Mouse (Mus musculus): ENCODE data around the gene Slc46a1. TPM values are rescaled to one million over a fixed set of nuclear protein-coding genes. Genes with fewer than 3 reads are reported as not detected.

The Slc46a1 gene
- polyA plus RNA-seq, 2 experiments, result 14.8 to 19.9 TPM

DNA sequence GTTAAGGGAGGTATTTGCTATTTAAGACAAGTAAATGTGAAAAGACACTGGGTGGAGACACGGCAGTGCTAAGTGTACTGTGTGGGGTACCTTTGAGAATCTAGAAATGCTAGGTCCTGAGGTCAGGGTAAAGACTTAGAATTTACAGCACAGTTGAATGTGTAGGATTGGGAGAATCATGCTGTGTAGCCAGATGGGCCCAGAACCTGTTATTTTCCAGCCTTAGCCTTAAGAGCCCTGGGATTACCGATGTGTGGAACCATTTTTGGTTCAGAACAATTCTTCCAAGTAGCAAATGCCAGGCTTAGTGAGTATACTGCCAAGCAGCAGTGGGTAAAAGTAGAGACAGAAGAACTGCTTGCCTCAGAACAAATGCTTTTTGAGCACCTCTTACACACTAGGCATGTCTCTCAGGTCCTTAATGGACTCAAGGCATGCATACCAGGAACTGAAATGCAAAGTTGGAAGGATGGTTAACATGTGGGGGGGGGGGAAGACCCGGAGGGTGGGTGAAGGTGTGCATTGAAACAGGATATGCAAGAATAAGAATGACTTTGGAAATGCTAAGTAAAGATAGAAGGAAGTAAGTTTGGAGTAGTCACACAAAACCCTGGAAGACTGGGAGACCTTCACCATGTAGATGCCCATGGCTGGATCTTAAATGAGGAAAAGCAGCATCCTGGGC lies 47.8 kb downstream of the Slc46a1 start:
- H3K9ac ChIP-seq (ENCODE audit: low read depth, low read length, severe bottlenecking), result peak overlapping the region; percentile 89

DNA sequence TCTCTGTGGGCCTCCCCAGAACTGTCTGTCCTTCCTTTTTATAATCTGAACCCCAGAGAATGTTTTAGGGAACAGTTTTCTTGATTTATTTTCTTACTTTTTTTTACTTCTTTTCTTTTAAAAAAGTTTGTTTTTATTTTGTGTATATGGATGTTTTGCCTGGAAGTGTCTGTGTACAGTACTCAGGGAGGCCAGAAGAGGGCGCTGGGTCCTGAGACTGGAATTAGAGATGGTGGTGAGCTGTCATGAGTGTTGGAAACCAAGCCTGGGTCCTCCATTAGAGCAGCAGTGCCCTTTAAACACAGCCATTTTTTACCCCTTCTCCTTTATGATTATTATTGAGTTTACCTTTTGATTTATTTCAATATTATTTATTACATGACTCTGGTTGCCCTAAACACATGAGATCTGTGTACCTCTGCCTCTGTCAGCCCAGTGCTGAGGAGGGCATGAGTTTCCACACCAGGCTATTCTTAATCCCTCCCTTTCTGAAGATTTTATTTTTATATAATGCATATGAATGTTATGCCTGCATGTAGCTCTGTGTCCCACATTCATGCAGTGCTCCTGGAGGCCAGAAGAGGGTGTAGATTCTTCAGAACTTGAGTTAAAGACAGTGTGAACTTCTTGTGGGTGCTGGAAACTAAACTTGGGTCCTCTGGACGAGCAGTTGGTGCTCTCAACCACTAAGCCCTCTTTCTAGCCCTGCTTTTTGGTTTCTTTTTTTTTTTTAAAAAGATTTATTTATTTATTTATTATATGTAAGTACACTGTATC lies 50.2 kb downstream of the Slc46a1 start:
- peaks cover 65% of the 10 kb centered on the region for H3K36me3 ChIP-seq (ENCODE audit: control insufficient read depth, insufficient read depth, low read length)
- no peak for DNase-seq (ENCODE audit: low spot score)
- 64% methylated on average over 2 of the region's 2 CpGs for WGBS
- no peak overlapping the region for H3K27ac ChIP-seq (replicated peaks; ENCODE audit: low read depth, low read length)
- no peaks in the 10 kb centered on the region for H3K9me3 ChIP-seq (ENCODE audit: control insufficient read depth, low read length)
- H3K4me3 ChIP-seq (replicated peaks; ENCODE audit: low read length), result no peak overlapping the region
- H3K27me3 ChIP-seq (ENCODE audit: control insufficient read depth, insufficient read depth, low read length), result no peaks in the 10 kb centered on the region
- no peak for ATAC-seq (ENCODE audit: low FRiP score, low read depth)
- H3K4me1 ChIP-seq (ENCODE audit: control insufficient read depth, insufficient read depth, low read length), result peaks cover 5% of the 10 kb centered on the region
- TF ChIP-seq POLR2A (IDR thresholded peaks at IDR 0.05; ENCODE audit: borderline replicate concordance, extremely low read depth, insufficient read depth, insufficient read length), result no peak
- no peak overlapping the region for H3K4me2 ChIP-seq (replicated peaks; ENCODE audit: low read depth, low read length, severe bottlenecking)
- no peak overlapping the region for H3K9ac ChIP-seq (ENCODE audit: low read depth, low read length, severe bottlenecking)

More for the DNA sequence above, 47.8 kb downstream of the Slc46a1 start:
- Histone ChIP-seq H3K27ac (replicated peaks; ENCODE audit: low read depth, low read length) (no peak overlapping the region), H3K4me1 (ENCODE audit: control insufficient read depth, insufficient read depth, low read length) (peaks cover 5% of the 10 kb centered on the region), H3K4me3 (replicated peaks; ENCODE audit: low read length) (peak overlapping the region; percentile 78), H3K36me3 (ENCODE audit: control insufficient read depth, insufficient read depth, low read length) (peaks cover 50% of the 10 kb centered on the region), H3K4me2 (replicated peaks; ENCODE audit: low read depth, low read length, severe bottlenecking) (peak overlapping the region; percentile 76), H3K9me3 (ENCODE audit: control insufficient read depth, low read length) (no peaks in the 10 kb centered on the region), H3K27me3 (ENCODE audit: control insufficient read depth, insufficient read depth, low read length) (no peaks in the 10 kb centered on the region)
- 76% methylated on average over 3 of the region's 3 CpGs for WGBS
- no peak for DNase-seq (ENCODE audit: low spot score)
- no peak for TF ChIP-seq POLR2A (IDR thresholded peaks at IDR 0.05; ENCODE audit: borderline replicate concordance, extremely low read depth, insufficient read depth, insufficient read length)
- ATAC-seq (ENCODE audit: low FRiP score, low read depth), result no peak

DNA sequence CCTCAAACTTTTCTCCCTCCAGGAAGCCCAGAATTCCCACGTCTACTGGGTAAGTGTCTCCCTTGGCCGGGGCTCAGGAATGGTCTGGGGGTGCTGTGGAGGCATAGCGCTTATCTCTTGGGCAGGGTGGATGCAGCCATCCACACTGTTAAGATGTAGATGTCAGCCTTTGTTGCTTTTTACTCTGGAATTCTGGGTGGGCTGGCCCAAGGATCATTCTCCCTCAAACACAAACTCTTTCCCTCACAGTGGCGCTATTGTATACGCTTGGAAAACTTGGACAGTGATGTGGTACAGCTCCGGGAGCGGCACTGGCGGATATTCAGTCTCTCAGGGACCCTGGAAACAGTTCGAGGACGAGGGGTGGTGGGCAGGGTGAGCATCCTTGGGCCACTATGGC lies 53.4 kb downstream of the Slc46a1 start:
- H3K36me3 ChIP-seq (ENCODE audit: control insufficient read depth, insufficient read depth, low read length), result peaks cover 93% of the 10 kb centered on the region
- no peaks in the 10 kb centered on the region for H3K27me3 ChIP-seq (ENCODE audit: control insufficient read depth, insufficient read depth, low read length)
- no peaks in the 10 kb centered on the region for H3K4me1 ChIP-seq (ENCODE audit: control insufficient read depth, insufficient read depth, low read length)
- ATAC-seq (ENCODE audit: low FRiP score, low read depth) (no peak), DNase-seq (ENCODE audit: low spot score) (no peak)
- no peaks in the 10 kb centered on the region for H3K9me3 ChIP-seq (ENCODE audit: control insufficient read depth, low read length)
- no peak overlapping the region for H3K4me3 ChIP-seq (replicated peaks; ENCODE audit: low read length)
- no peak overlapping the region for H3K9ac ChIP-seq (ENCODE audit: low read depth, low read length, severe bottlenecking)
- H3K27ac ChIP-seq (replicated peaks; ENCODE audit: low read depth, low read length), result no peak overlapping the region
- WGBS, result 94% methylated on average over 10 of the region's 10 CpGs
- H3K4me2 ChIP-seq (replicated peaks; ENCODE audit: low read depth, low read length, severe bottlenecking), result no peak overlapping the region
- no peak for TF ChIP-seq POLR2A (IDR thresholded peaks at IDR 0.05; ENCODE audit: borderline replicate concordance, extremely low read depth, insufficient read depth, insufficient read length)

Other genes starting within 250 kb of the Slc46a1 start
- gene Sdf2, start 220.0 kb upstream of the Slc46a1 start, polyA plus RNA-seq (2012; rRNA removed), result 125 and 140 TPM in 2 replicates
- 93.8 and 107 TPM in 2 replicates for gene Sdf2, start 220.0 kb upstream of the Slc46a1 start, polyA plus RNA-seq (2014; fragmentation: Nextera tagmentation; extraction: Ambion mirVana)
- 30.6 and 31.4 TPM in 2 replicates for gene Supt6, start 219.7 kb upstream of the Slc46a1 start, polyA plus RNA-seq (2012; rRNA removed)
- 27.7 and 30.8 TPM in 2 replicates for gene Supt6, start 219.7 kb upstream of the Slc46a1 start, polyA plus RNA-seq (2014; fragmentation: Nextera tagmentation; extraction: Ambion mirVana)
- gene 2610507B11Rik, start 203.9 kb upstream of the Slc46a1 start, polyA plus RNA-seq (2012; rRNA removed), result 58.7 and 61.7 TPM in 2 replicates
- 72.6 and 82.1 TPM in 2 replicates for gene 2610507B11Rik, start 203.9 kb upstream of the Slc46a1 start, polyA plus RNA-seq (2014; fragmentation: Nextera tagmentation; extraction: Ambion mirVana)
- 0.40 and 0.58 TPM in 2 replicates for gene BC030499, start 174.9 kb upstream of the Slc46a1 start, polyA plus RNA-seq (2012; rRNA removed)
- gene BC030499, start 174.9 kb upstream of the Slc46a1 start, polyA plus RNA-seq (2014; fragmentation: Nextera tagmentation; extraction: Ambion mirVana), result 0.21 and 0.23 TPM in 2 replicates
- 56.6 and 57.3 TPM in 2 replicates for gene Spag5, start 164.2 kb upstream of the Slc46a1 start, polyA plus RNA-seq (2012; rRNA removed)
- gene Spag5, start 164.2 kb upstream of the Slc46a1 start, polyA plus RNA-seq (2014; fragmentation: Nextera tagmentation; extraction: Ambion mirVana), result 28.7 and 31.2 TPM in 2 replicates
- gene Aldoc, start 142.7 kb upstream of the Slc46a1 start, polyA plus RNA-seq (2012; rRNA removed), result 9.2 and 11.9 TPM in 2 replicates
- gene Aldoc, start 142.7 kb upstream of the Slc46a1 start, polyA plus RNA-seq (2014; fragmentation: Nextera tagmentation; extraction: Ambion mirVana), result 8.3 and 11.3 TPM in 2 replicates
- gene Pigs, start 137.3 kb upstream of the Slc46a1 start, polyA plus RNA-seq (2012; rRNA removed), result 95.5 and 135 TPM in 2 replicates
- gene Pigs, start 137.3 kb upstream of the Slc46a1 start, polyA plus RNA-seq (2014; fragmentation: Nextera tagmentation; extraction: Ambion mirVana), result 79.7 and 88.4 TPM in 2 replicates
- gene Unc119, start 122.2 kb upstream of the Slc46a1 start, polyA plus RNA-seq (2012; rRNA removed), result 114 and 143 TPM in 2 replicates
- gene Unc119, start 122.2 kb upstream of the Slc46a1 start, polyA plus RNA-seq (2014; fragmentation: Nextera tagmentation; extraction: Ambion mirVana), result 55.7 and 66.9 TPM in 2 replicates
- gene Foxn1, start 79.1 kb upstream of the Slc46a1 start, polyA plus RNA-seq (2012; rRNA removed), result 0.96 and 1.1 TPM in 2 replicates
- 1.9 and 2.0 TPM in 2 replicates for gene Foxn1, start 79.1 kb upstream of the Slc46a1 start, polyA plus RNA-seq (2014; fragmentation: Nextera tagmentation; extraction: Ambion mirVana)
- gene Slc13a2, start 43.5 kb upstream of the Slc46a1 start, polyA plus RNA-seq (2012; rRNA removed), result 0.03 TPM in 1 of 2 replicates, not detected in the other
- 0.10 TPM in 1 of 2 replicates, not detected in the other for gene Slc13a2, start 43.5 kb upstream of the Slc46a1 start, polyA plus RNA-seq (2014; fragmentation: Nextera tagmentation; extraction: Ambion mirVana)
- 2.1 TPM in 2 replicates for gene Sarm1, start 32.1 kb downstream of the Slc46a1 start, polyA plus RNA-seq (2012; rRNA removed)
- 1.7 and 2.6 TPM in 2 replicates for gene Sarm1, start 32.1 kb downstream of the Slc46a1 start, polyA plus RNA-seq (2014; fragmentation: Nextera tagmentation; extraction: Ambion mirVana)
- 1.3 and 1.5 TPM in 2 replicates for gene Vtn, start 33.4 kb downstream of the Slc46a1 start, polyA plus RNA-seq (2012; rRNA removed)
- gene Vtn, start 33.4 kb downstream of the Slc46a1 start, polyA plus RNA-seq (2014; fragmentation: Nextera tagmentation; extraction: Ambion mirVana), result 0.41 and 0.43 TPM in 2 replicates
- not detected in 2 replicates for gene Sebox, start 37.8 kb downstream of the Slc46a1 start, polyA plus RNA-seq (2012; rRNA removed)
- gene Sebox, start 37.8 kb downstream of the Slc46a1 start, polyA plus RNA-seq (2014; fragmentation: Nextera tagmentation; extraction: Ambion mirVana), result not detected in 2 replicates
- gene Tmem199, start 46.5 kb downstream of the Slc46a1 start, polyA plus RNA-seq (2012; rRNA removed), result 30.2 and 39.8 TPM in 2 replicates
- 39.7 and 40.1 TPM in 2 replicates for gene Tmem199, start 46.5 kb downstream of the Slc46a1 start, polyA plus RNA-seq (2014; fragmentation: Nextera tagmentation; extraction: Ambion mirVana)
- gene Poldip2, start 46.5 kb downstream of the Slc46a1 start, polyA plus RNA-seq (2012; rRNA removed), result 110 and 111 TPM in 2 replicates
- 164 and 166 TPM in 2 replicates for gene Poldip2, start 46.5 kb downstream of the Slc46a1 start, polyA plus RNA-seq (2014; fragmentation: Nextera tagmentation; extraction: Ambion mirVana)
- 55.7 and 58.5 TPM in 2 replicates for gene Tnfaip1, start 70.6 kb downstream of the Slc46a1 start, polyA plus RNA-seq (2012; rRNA removed)
- gene Tnfaip1, start 70.6 kb downstream of the Slc46a1 start, polyA plus RNA-seq (2014; fragmentation: Nextera tagmentation; extraction: Ambion mirVana), result 83.4 and 87.0 TPM in 2 replicates
- gene Ift20, start 70.7 kb downstream of the Slc46a1 start, polyA plus RNA-seq (2012; rRNA removed), result 105 and 133 TPM in 2 replicates
- 176 and 185 TPM in 2 replicates for gene Ift20, start 70.7 kb downstream of the Slc46a1 start, polyA plus RNA-seq (2014; fragmentation: Nextera tagmentation; extraction: Ambion mirVana)
- gene Tmem97, start 85.1 kb downstream of the Slc46a1 start, polyA plus RNA-seq (2012; rRNA removed), result 42.6 and 44.5 TPM in 2 replicates
- 82.9 and 103 TPM in 2 replicates for gene Tmem97, start 85.1 kb downstream of the Slc46a1 start, polyA plus RNA-seq (2014; fragmentation: Nextera tagmentation; extraction: Ambion mirVana)
- 15.8 and 18.0 TPM in 2 replicates for gene Nlk, start 231.7 kb downstream of the Slc46a1 start, polyA plus RNA-seq (2012; rRNA removed)
- gene Nlk, start 231.7 kb downstream of the Slc46a1 start, polyA plus RNA-seq (2014; fragmentation: Nextera tagmentation; extraction: Ambion mirVana), result 10.1 and 11.9 TPM in 2 replicates